Mouse (Mus musculus): ENCODE measurements at regions not wholly inside any gene's neighbourhood (a gene's known extent, or its start where the extent isn't known, plus 50 kb on each side); places are given as distances from the start of the nearest gene placed in this dataset.

DNA sequence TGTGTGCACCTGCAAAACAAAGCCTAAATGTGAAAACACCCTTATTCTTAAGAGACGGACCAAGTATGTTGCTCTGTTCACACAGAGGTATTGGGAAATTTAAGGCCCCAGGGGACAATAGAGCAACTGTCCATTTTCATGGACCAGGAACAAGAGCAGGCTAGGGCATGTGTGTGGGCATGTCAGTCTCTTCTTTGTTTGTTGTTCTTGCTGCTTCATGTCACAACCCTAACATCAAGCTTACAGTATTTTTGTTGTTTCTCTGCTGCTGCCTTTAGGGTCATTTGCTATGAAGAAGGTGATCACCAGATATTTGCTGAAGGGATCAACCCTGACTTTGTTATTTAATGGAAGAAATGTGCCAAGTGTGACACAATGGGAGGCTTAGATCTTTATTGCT lies 96.4 kb upstream of the Slc22a23 start:
- no peak for TF ChIP-seq POLR2A (IDR thresholded peaks at IDR 0.05; ENCODE audit: control insufficient read depth, extremely low read depth, insufficient read depth, low read length, poor library complexity)
- TF ChIP-seq CTCF (IDR thresholded peaks at IDR 0.05; ENCODE audit: borderline replicate concordance, control insufficient read depth, extremely low read depth, insufficient read depth, low read length, poor library complexity): no peak

Data from thymus, adult 2 months (tissue).